Comparison of ENCODE assay signal across 8 mouse cellular contexts in genomic region chr6:34609892-34610829, GRCm38 (mm10). TPM values are rescaled to one million over a fixed set of nuclear protein-coding genes. Genes with fewer than 3 reads are reported as not detected.
DNase-seq lines count a peak whose midpoint lies in the region; ATAC-seq lines count a peak whose summit lies in the region.

No protein-coding gene starts in this region.

- H3K4me3 ChIP-seq in hindbrain, embryonic 15.5 days = no peak overlapping the region
- H3K4me3 ChIP-seq in liver, embryonic 12.5 days = peak overlapping the region; percentile 17; the same call in 1 of the 2 replicates
- peak overlapping the region; percentile 19 for H3K4me3 ChIP-seq in stomach, embryonic 16.5 days (replicated peaks; ENCODE audit: low read length)

- WGBS in hindbrain, embryonic 15.5 days = 41% methylated on average over 24 of the region's 24 CpGs
- 6% methylated on average over 24 of the region's 24 CpGs for WGBS in liver, embryonic 12.5 days (ENCODE audit: insufficient replicate concordance)
- WGBS in stomach, embryonic 16.5 days = 17% methylated on average over 24 of the region's 24 CpGs

- no peaks in the 10 kb centered on the region for H3K36me3 ChIP-seq in hindbrain, embryonic 15.5 days
- H3K36me3 ChIP-seq in liver, embryonic 12.5 days = no peaks in the 10 kb centered on the region
- H3K36me3 ChIP-seq in stomach, embryonic 16.5 days (ENCODE audit: control insufficient read depth, insufficient read depth, low read length) = no peaks in the 10 kb centered on the region

- ATAC-seq in hindbrain, embryonic 15.5 days (ENCODE audit: low FRiP score, low read depth) = no peak
- ATAC-seq in liver, embryonic 12.5 days = peak; percentile 64
- peak; percentile 58 for ATAC-seq in stomach, embryonic 16.5 days (ENCODE audit: insufficient read depth, low FRiP score)

- peak; percentile 55 for DNase-seq in retina, postnatal 1 day
- no peak for DNase-seq in retina, embryonic 14.5 days (ENCODE audit: low spot score)
- DNase-seq in fibroblast of lung, adult 2 months (ENCODE audit: low read depth) = peak; percentile 59
- DNase-seq in cerebellum, adult 9-11 months = no peak
- DNase-seq in T-cell, adult 2 months (ENCODE audit: low spot score) = no peak

- no peak overlapping the region for H3K9ac ChIP-seq in hindbrain, embryonic 15.5 days
- 0 out of 2 replicates have a peak overlapping the region, but pooled peaks have one; percentile 17 for H3K9ac ChIP-seq in liver, embryonic 12.5 days
- peak overlapping the region; percentile 50 for H3K9ac ChIP-seq in stomach, embryonic 16.5 days (ENCODE audit: low read length)

- H3K9me3 ChIP-seq in hindbrain, embryonic 15.5 days = no peaks in the 10 kb centered on the region
- no peaks in the 10 kb centered on the region for H3K9me3 ChIP-seq in liver, embryonic 12.5 days (replicated peaks)
- H3K9me3 ChIP-seq in stomach, embryonic 16.5 days (replicated peaks; ENCODE audit: control insufficient read depth, low read length) = no peaks in the 10 kb centered on the region

- H3K4me1 ChIP-seq in hindbrain, embryonic 15.5 days (replicated peaks) = peaks cover 5% of the 10 kb centered on the region; the same call in 1 of the 2 replicates
- H3K4me1 ChIP-seq in liver, embryonic 12.5 days = peaks cover 37% of the 10 kb centered on the region
- peaks cover 35% of the 10 kb centered on the region for H3K4me1 ChIP-seq in stomach, embryonic 16.5 days (ENCODE audit: control insufficient read depth, insufficient read depth, low read length)

- H3K27me3 ChIP-seq in hindbrain, embryonic 15.5 days = no peaks in the 10 kb centered on the region
- no peaks in the 10 kb centered on the region; the same call in 1 of the 2 replicates for H3K27me3 ChIP-seq in liver, embryonic 12.5 days (replicated peaks)
- no peaks in the 10 kb centered on the region for H3K27me3 ChIP-seq in stomach, embryonic 16.5 days (ENCODE audit: control insufficient read depth, insufficient read depth, low read length)

- H3K27ac ChIP-seq in hindbrain, embryonic 15.5 days (replicated peaks) = peak overlapping the region; percentile 42; the same call in 1 of the 2 replicates
- H3K27ac ChIP-seq in liver, embryonic 12.5 days = peak overlapping the region; percentile 65
- H3K27ac ChIP-seq in stomach, embryonic 16.5 days (ENCODE audit: low read length) = peak overlapping the region; percentile 91

- peak overlapping the region; percentile 15; the same call in 1 of the 2 replicates for H3K4me2 ChIP-seq in hindbrain, embryonic 15.5 days
- peak overlapping the region; percentile 53 for H3K4me2 ChIP-seq in liver, embryonic 12.5 days
- H3K4me2 ChIP-seq in stomach, embryonic 16.5 days (ENCODE audit: low read depth, low read length) = peak overlapping the region; percentile 47

RNA-seq across cellular contexts. Expression of gene Cald1, which starts 11.9 kb away (rescaled TPM):
- polyA plus RNA-seq in hindbrain, embryonic 15.5 days (2015; fragmentation: Nextera tagmentation; extraction: Ambion mirVana) = 65.4 and 70.7 TPM in 2 replicates
- polyA plus RNA-seq in liver, embryonic 12.5 days (2016; fragmentation: Nextera tagmentation; extraction: Ambion mirVana) = 76.2 and 80.2 TPM in 2 replicates
- polyA plus RNA-seq in stomach, embryonic 16.5 days (2015; fragmentation: Nextera tagmentation; extraction: Ambion mirVana) = 362 and 363 TPM in 2 replicates

Comparison
In these comparisons a context has a peak if more than half of its experiments do, and no peak if none do; other contexts are left out.
1. DNase-seq: peak in retina, postnatal 1 day (single experiment) and fibroblast of lung, adult 2 months (single experiment); none in retina, embryonic 14.5 days (single experiment), cerebellum, adult 9-11 months (single experiment) and T-cell, adult 2 months (single experiment).
2. Peak in every context shown above with its lines, with median percentiles within 50 percentile points of each other: H3K27ac ChIP-seq and H3K4me2 ChIP-seq.